Mouse (Mus musculus) small intestine, adult 2 months (tissue): ENCODE results near the gene Lrig1. TPM values are rescaled to one million over a fixed set of nuclear protein-coding genes. Genes with fewer than 3 reads are reported as not detected.
A peak's percentile ranks its signal among the peaks of the same experiment; 100 is the strongest.

ENCODE experiments used
- H3K27ac ChIP-seq: fragments of 200-500 bp; 2 replicates; pipeline ENCODE4 v1.5.1; 2012; ENCODE audit warnings: low read depth, low read length, control low read depth, inconsistent platforms; ENCODE audit not compliant: insufficient read depth
- H3K27me3 ChIP-seq: fragments of 200-500 bp; 2 replicates; pipeline ENCODE4 v1.6.1; 2012; ENCODE audit warnings: mild to moderate bottlenecking, moderate library complexity, low read length, inconsistent platforms; ENCODE audit not compliant: control insufficient read depth, insufficient read depth
- H3K36me3 ChIP-seq: fragments of 200-500 bp; 2 replicates; pipeline ENCODE4 v1.6.1; 2012; ENCODE audit warnings: mild to moderate bottlenecking, low read length, control low read depth, inconsistent platforms; ENCODE audit not compliant: control insufficient read depth, insufficient read depth
- H3K4me1 ChIP-seq: fragments of 200-500 bp; 2 replicates; pipeline ENCODE4 v1.6.1; 2012; ENCODE audit warnings: low read length, inconsistent platforms, mixed read lengths; ENCODE audit not compliant: control insufficient read depth, insufficient read depth, insufficient read length
- H3K4me3 ChIP-seq: fragments of 200-500 bp; 2 replicates; pipeline ENCODE4 v1.5.1; 2012; ENCODE audit warnings: low read depth, mild to moderate bottlenecking, control low read depth, inconsistent platforms, low read length, moderate library complexity
- CTCF ChIP-seq: fragments of 200-500 bp; IDR thresholded peaks from 2 replicates; pipeline ENCODE4 v1.5.1; 2012; ENCODE audit warnings: low read depth, mild to moderate bottlenecking, control low read depth, inconsistent platforms, low read length, moderate library complexity, mixed read lengths; ENCODE audit not compliant: insufficient replicate concordance, insufficient read length; ENCODE audit errors: extremely low read depth
- POLR2A ChIP-seq: fragments of 200-500 bp; IDR thresholded peaks from 2 replicates; pipeline ENCODE4 v1.6.1; 2012; ENCODE audit warnings: low read depth, mild to moderate bottlenecking, control low read depth, inconsistent platforms, low read length, moderate library complexity
- WGBS: fragments of 180-500 bp; shearing (Covaris S2); methylation state at CpG from one replicate; pipeline ENCODE4 v1.1.7; 2018; 5-methylcytosine and 5-hydroxymethylcytosine counted together
- polyA plus RNA-seq: library from polyadenylated mRNA; depleted of rRNA; stranded (reverse); fragments of >200 nt; gene quantifications from 2 replicates; pipeline ENCODE4 v1.2.3, GENCODE M21; 2012; rRNA removed

Lrig1 gene
- polyA plus RNA-seq = 20.5 and 29.8 TPM in 2 replicates

DNA sequence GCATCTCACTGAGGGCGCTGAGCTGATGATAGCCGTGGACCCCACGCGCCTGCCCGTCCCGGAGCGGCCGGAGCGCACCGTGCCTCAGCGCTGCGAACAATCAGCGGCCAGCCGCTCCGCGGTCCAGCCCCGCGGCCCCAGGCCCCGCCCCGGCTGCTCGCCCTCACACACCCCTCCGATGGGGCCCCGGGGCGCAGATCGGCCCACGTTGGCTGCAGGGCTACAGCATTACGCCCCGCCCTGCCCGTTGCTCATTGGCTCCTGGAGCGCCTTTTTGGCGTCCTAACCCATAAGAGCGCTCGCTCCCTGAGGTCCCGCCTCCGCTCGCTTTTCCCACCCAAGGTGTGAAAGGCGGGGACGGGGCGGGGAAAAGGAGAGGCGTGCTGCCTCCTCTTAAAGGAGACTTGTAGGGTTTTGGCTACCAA is at the start of gene Lrig1:
Gene Lrig1 (minus strand): TSS at position 92 of the 425 bp plus-strand sequence.
- TF ChIP-seq CTCF (no peak), POLR2A (peak; percentile 94)
- WGBS = 1% methylated on average over 40 of the region's 40 CpGs
- Histone ChIP-seq H3K27me3 (no peaks in the 10 kb centered on the region), H3K4me1 (peaks cover 7% of the 10 kb centered on the region), H3K36me3 (no peaks in the 10 kb centered on the region), H3K4me3 (peak within 1 kb of the TSS; percentile 94), H3K27ac (peak within 1 kb of the TSS; percentile 89)

DNA sequence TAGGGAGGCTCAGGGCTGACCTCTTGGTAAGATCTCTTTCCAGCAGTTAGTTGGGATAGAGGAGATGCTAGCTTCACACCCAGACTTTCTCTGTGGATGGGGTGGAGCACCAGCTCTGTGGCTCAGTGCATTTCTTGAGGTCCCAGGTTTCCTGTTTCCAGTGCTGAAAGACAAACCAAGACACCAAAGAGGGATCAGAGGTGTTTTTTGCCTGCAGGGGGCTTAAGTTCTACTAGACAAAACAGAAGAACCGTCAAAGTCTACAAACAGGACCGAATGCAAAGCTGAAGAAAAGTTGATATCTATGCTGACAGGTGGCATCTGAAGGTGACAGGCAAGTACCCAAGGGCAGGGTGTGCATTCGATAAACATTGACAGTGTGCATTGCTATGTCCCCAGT is 49.7 kb upstream of the Lrig1 start:
- TF ChIP-seq CTCF (no peak), POLR2A (no peak)
- WGBS = 55% methylated on average over 3 of the region's 3 CpGs
- H3K27me3 ChIP-seq = no peaks in the 10 kb centered on the region

DNA sequence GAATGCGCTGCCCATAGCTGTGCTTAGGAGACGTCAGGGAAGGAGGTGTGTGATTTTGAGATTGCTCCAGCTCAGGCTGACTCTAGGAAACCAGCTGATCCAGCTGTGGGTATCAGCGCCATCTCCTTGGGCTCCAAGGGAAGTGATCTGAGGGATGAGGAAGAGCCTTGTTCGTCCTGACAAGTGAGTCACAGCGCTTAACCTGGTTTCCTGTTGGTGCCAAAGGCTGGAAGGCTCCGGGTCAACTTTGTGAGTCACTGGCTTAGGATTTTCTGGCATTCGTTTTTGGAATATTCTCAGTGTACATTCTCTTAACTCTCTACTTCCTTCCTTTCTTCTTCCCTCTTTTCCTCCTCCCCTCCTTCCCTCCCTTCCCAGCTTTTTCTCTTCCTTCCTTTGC is 48.4 kb upstream of the Lrig1 start:
- no peaks in the 10 kb centered on the region for H3K4me1 ChIP-seq
- H3K36me3 ChIP-seq = no peaks in the 10 kb centered on the region
- H3K27ac ChIP-seq = no peak overlapping the region
- H3K27me3 ChIP-seq = no peaks in the 10 kb centered on the region
- 41% methylated on average over 7 of the region's 7 CpGs for whole genome bisulfite sequencing
- no peak overlapping the region for H3K4me3 ChIP-seq
- TF ChIP-seq CTCF = no peak
- no peak for TF ChIP-seq POLR2A

More for the DNA sequence above, 49.7 kb upstream of the Lrig1 start:
- no peak overlapping the region for H3K4me3 ChIP-seq
- no peak overlapping the region for H3K27ac ChIP-seq
- H3K4me1 ChIP-seq = peaks cover 6% of the 10 kb centered on the region; the same call in 1 of the 2 replicates
- no peaks in the 10 kb centered on the region for H3K36me3 ChIP-seq

DNA sequence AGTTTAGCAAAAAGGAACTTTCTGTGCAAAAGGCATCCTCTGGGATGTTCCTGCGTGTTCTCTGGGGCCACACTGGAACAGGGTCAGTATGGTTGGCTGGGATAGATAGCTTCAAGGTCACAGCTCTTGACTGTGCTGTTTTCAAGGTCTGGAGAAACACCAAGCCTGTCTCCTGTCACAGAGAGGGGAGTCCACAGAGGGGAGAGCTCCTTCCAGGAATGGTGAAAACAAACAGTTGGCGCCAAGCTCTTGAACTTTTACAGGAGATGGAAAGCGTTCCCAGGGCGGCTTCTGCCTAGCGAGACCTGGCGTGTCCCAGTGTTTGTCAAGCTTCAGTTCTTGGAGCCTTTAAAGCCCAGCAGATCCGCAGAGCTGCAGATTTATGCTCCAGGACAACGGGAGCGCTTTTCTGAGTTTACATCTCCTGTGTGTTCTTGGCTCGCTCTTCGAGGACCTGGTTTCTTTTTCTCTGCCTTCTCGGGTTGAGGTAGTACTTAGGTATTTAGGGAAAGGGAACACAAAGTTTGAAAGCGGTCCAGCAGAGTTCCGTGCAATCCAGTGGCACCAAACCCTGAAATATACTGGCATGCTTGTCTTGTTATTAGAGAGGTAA is 40.3 kb upstream of the Lrig1 start:
- WGBS = 73% methylated on average over 14 of the region's 14 CpGs
- no peaks in the 10 kb centered on the region for H3K36me3 ChIP-seq
- no peak for TF ChIP-seq CTCF
- no peak for TF ChIP-seq POLR2A
- no peaks in the 10 kb centered on the region for H3K4me1 ChIP-seq
- no peak overlapping the region for H3K27ac ChIP-seq
- no peaks in the 10 kb centered on the region for H3K27me3 ChIP-seq
- H3K4me3 ChIP-seq = no peak overlapping the region

DNA sequence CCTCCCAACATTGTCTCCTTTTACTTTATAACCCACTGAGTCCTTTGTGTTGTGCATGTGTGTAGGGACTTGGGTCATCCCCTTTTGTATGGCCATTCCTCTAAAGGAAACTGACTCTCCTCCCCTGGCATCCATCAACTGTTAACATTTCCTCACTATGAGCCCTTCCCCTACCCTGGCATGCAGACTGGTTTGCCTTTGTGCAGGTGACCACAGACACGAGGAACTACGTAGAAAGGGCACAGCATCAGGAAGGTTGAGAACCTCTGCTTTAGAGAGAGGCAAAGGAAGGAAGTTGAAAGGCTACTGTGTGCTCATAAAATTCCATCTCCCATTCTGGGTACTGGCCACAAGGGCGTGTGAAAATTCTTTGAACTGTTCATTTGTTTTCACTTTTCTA is 38.7 kb upstream of the Lrig1 start:
- Histone ChIP-seq H3K36me3 (no peaks in the 10 kb centered on the region), H3K27me3 (no peaks in the 10 kb centered on the region), H3K27ac (no peak overlapping the region), H3K4me1 (no peaks in the 10 kb centered on the region; the same call in 1 of the 2 replicates), H3K4me3 (no peak overlapping the region)
- 58% methylated on average over 3 of the region's 3 CpGs for WGBS
- TF ChIP-seq POLR2A = no peak
- TF ChIP-seq CTCF = no peak

DNA sequence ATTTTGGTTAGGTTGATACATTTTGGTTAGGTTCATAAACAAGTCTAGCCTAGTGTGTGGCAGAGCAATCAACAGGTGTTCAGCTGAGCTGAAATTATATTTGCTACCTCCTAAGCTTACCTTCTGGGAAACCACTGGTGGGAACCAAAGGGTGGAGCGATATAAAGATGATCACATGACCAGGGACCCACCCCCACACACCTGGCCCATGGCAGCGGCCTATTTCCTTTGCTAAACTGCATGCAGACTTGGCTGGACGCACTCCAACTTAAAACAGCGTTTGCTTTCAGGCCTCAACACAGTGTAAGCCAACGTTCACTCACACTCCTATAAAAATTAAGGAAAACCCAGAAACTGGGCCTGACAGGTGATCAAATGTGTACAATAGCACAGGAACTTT is 33.9 kb upstream of the Lrig1 start:
- peaks cover 11% of the 10 kb centered on the region; the same call in 1 of the 2 replicates for H3K4me1 ChIP-seq
- peak overlapping the region; percentile 35; the same call in 1 of the 2 replicates for H3K27ac ChIP-seq
- TF ChIP-seq POLR2A (no peak), CTCF (no peak)
- 19% methylated on average over 5 of the region's 5 CpGs for WGBS
- H3K36me3 ChIP-seq = no peaks in the 10 kb centered on the region
- H3K4me3 ChIP-seq = no peak overlapping the region
- H3K27me3 ChIP-seq = no peaks in the 10 kb centered on the region

DNA sequence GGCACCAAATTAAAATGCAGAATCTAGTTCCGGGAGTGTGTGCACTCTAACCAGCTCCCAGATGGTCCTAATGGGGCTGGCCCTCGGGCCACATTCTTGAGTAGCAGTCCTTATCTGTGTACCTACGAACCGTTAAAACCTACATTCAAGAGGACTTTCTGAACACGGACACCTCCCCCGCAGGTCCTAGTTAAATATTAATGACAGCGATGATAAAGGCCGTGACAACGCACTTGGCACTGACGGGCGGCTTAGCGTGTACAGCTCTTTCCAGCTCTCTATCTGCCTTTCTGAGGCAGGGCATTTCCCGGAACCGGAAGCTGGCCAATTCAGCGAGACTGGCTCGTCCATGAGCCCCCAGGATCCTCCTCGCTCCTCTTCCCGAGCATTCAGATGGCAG is 29.9 kb upstream of the Lrig1 start:
- TF ChIP-seq POLR2A (0 out of 2 replicates have a peak, but pooled peaks have one; percentile 35), CTCF (no peak)
- Histone ChIP-seq H3K27ac (peak overlapping the region; percentile 77), H3K4me3 (peak overlapping the region; percentile 31), H3K27me3 (no peaks in the 10 kb centered on the region), H3K4me1 (peaks cover 23% of the 10 kb centered on the region; the same call in 1 of the 2 replicates), H3K36me3 (no peaks in the 10 kb centered on the region)
- WGBS = 25% methylated on average over 18 of the region's 18 CpGs

DNA sequence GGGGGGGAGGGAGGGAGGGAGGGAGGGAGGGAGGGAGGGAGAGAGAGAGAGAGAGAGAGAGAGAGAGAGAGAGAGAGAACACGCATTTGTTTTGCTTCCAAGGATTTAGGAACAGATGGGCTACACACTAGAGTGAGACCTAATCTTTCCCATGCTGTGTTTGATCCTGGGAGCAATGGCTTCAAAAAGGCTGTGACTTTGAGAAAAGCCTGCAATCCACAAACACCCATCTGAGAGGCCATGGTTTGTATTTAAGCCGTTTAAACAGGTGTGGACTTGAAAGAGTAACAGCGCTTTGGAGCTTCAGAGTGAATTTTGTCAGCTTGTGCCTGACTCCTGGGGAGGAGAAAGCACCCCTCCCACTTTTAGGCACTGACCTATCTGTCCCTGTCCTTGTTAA is 29.2 kb upstream of the Lrig1 start:
- no peak overlapping the region for H3K4me3 ChIP-seq
- peak overlapping the region; percentile 69; the same call in 1 of the 2 replicates for H3K27ac ChIP-seq
- WGBS = 13% methylated on average over 3 of the region's 3 CpGs
- peaks cover 23% of the 10 kb centered on the region; the same call in 1 of the 2 replicates for H3K4me1 ChIP-seq
- H3K27me3 ChIP-seq = no peaks in the 10 kb centered on the region
- H3K36me3 ChIP-seq = no peaks in the 10 kb centered on the region
- TF ChIP-seq POLR2A (no peak), CTCF (no peak)
